Mouse (Mus musculus): ENCODE measurements at regions not wholly inside any gene's neighbourhood (a gene's known extent, or its start where the extent isn't known, plus 50 kb on each side); places are given as distances from the start of the nearest gene placed in this dataset.

- in situ Hi-C loops (cut with MboI, MseI) = no loop called here
Observed at GRCm38 (mm10) chr3:9373896-9374295, 236.0 kb downstream of the Zfp704 start.

GRCm38 (mm10) chr3:9370096-9370495, 239.8 kb downstream of the Zfp704 start:
- in situ Hi-C loops (cut with MboI, MseI) = no loop called here

- in situ Hi-C loops (cut with MboI, MseI) = no loop called here
Observed at GRCm38 (mm10) chr3:9365791-9366190, 244.1 kb downstream of the Zfp704 start.

- in situ Hi-C loops (cut with MboI, MseI) = loop anchor here in 1 of 2 experiments (10.0 kb wide), 1 partner anchor 284 kb away; no protein-coding TSS in a partner anchor
Observed at GRCm38 (mm10) chr3:9359186-9359585, 250.7 kb downstream of the Zfp704 start.

GRCm38 (mm10) chr3:9358111-9358510, 251.8 kb downstream of the Zfp704 start:
- in situ Hi-C loops (cut with MboI, MseI) = loop anchor here in 1 of 2 experiments (10.0 kb wide), 1 partner anchor 283 kb away; no protein-coding TSS in a partner anchor

GRCm38 (mm10) chr3:9357639-9358038, 252.2 kb downstream of the Zfp704 start:
- in situ Hi-C loops (cut with MboI, MseI) = loop anchor here in 1 of 2 experiments (10.0 kb wide), 1 partner anchor 283 kb away; no protein-coding TSS in a partner anchor

GRCm38 (mm10) chr3:9355875-9356274, 254.0 kb downstream of the Zfp704 start:
- in situ Hi-C loops (cut with MboI, MseI) = loop anchor here in 1 of 2 experiments (10.0 kb wide), 1 partner anchor 281 kb away; no protein-coding TSS in a partner anchor

- in situ Hi-C loops (cut with MboI, MseI) = loop anchor here in 1 of 2 experiments (10.0 kb wide), 1 partner anchor 280 kb away; no protein-coding TSS in a partner anchor
Observed at GRCm38 (mm10) chr3:9354756-9355155, 255.1 kb downstream of the Zfp704 start.

- in situ Hi-C loops (cut with MboI, MseI) = loop anchor here in 1 of 2 experiments (10.0 kb wide), 1 partner anchor 277 kb away; no protein-coding TSS in a partner anchor
Observed at GRCm38 (mm10) chr3:9352251-9352650, 257.6 kb downstream of the Zfp704 start.

GRCm38 (mm10) chr3:9349822-9350221, 260.1 kb downstream of the Zfp704 start:
- in situ Hi-C loops (cut with MboI, MseI) = loop anchor here in 1 of 2 experiments (10.0 kb wide), 1 partner anchor 275 kb away; no protein-coding TSS in a partner anchor

- in situ Hi-C loops (cut with MboI, MseI) = no loop called here
Observed at GRCm38 (mm10) chr3:9347446-9347860, 262.4 kb downstream of the Zfp704 start.

- in situ Hi-C loops (cut with MboI, MseI) = no loop called here
Observed at GRCm38 (mm10) chr3:9346857-9347445, 262.9 kb downstream of the Zfp704 start.

GRCm38 (mm10) chr3:9346356-9346755, 263.5 kb downstream of the Zfp704 start:
- in situ Hi-C loops (cut with MboI, MseI) = no loop called here

GRCm38 (mm10) chr3:9345885-9346284, 264.0 kb downstream of the Zfp704 start:
- in situ Hi-C loops (cut with MboI, MseI) = no loop called here

- in situ Hi-C loops (cut with MboI, MseI) = no loop called here
Observed at GRCm38 (mm10) chr3:9343586-9343985, 266.3 kb downstream of the Zfp704 start.

- in situ Hi-C loops (cut with MboI, MseI) = no loop called here
Observed at GRCm38 (mm10) chr3:9342167-9342566, 267.7 kb downstream of the Zfp704 start.

GRCm38 (mm10) chr3:9341657-9342056, 268.2 kb downstream of the Zfp704 start:
- in situ Hi-C loops (cut with MboI, MseI) = no loop called here

- in situ Hi-C loops (cut with MboI, MseI) = no loop called here
Observed at GRCm38 (mm10) chr3:9341244-9341643, 268.6 kb downstream of the Zfp704 start.

- in situ Hi-C loops (cut with MboI, MseI) = no loop called here
Observed at GRCm38 (mm10) chr3:9340788-9341187, 269.1 kb downstream of the Zfp704 start.

GRCm38 (mm10) chr3:9340344-9340743, 269.5 kb downstream of the Zfp704 start:
- in situ Hi-C loops (cut with MboI, MseI) = no loop called here

- in situ Hi-C loops (cut with MboI, MseI) = loop anchor here in 1 of 2 experiments (5.0 kb wide), 2 partner anchors 67 to 377 kb away; no protein-coding TSS in a partner anchor
Observed at GRCm38 (mm10) chr3:9339669-9340068, 270.2 kb downstream of the Zfp704 start.

GRCm38 (mm10) chr3:9335580-9335979, 274.3 kb downstream of the Zfp704 start:
- in situ Hi-C loops (cut with MboI, MseI) = loop anchor here in 1 of 2 experiments (5.0 kb wide), 2 partner anchors 63 to 373 kb away; no protein-coding TSS in a partner anchor

All from T-helper 17 cell (primary cell).